Mouse (Mus musculus): ENCODE measurements around the gene Cenph. TPM values are rescaled to one million over a fixed set of nuclear protein-coding genes. Genes with fewer than 3 reads are reported as not detected.

The Cenph gene
- polyA plus RNA-seq, 1 experiment, result 3.0 TPM

- H3K79me2 ChIP-seq (ENCODE audit: control insufficient read depth, insufficient read depth), result peaks cover 27% of the 10 kb centered on the region
- no peak overlapping the region for H3K4me3 ChIP-seq
- no peaks in the 10 kb centered on the region for H3K27me3 ChIP-seq (ENCODE audit: control insufficient read depth, insufficient read depth, insufficient read length)
- H3ac ChIP-seq (ENCODE audit: control insufficient read depth, insufficient read length), result no peak overlapping the region
- no peaks in the 10 kb centered on the region for H3K36me3 ChIP-seq (ENCODE audit: control insufficient read depth, insufficient read depth)
- TF ChIP-seq TCF12 (IDR thresholded peaks at IDR 0.05; ENCODE audit: insufficient read depth, poor library complexity, severe bottlenecking) (no peak), REST (IDR thresholded peaks at IDR 0.05; ENCODE audit: insufficient read depth, insufficient read length) (no peak), SRF (IDR thresholded peaks at IDR 0.05; ENCODE audit: control insufficient read depth, insufficient read length, low read depth) (no peak), POLR2AphosphoS2 (IDR thresholded peaks at IDR 0.05; ENCODE audit: insufficient read length, low read depth) (no peak), USF1 (IDR thresholded peaks at IDR 0.05; ENCODE audit: low read depth) (no peak), MYOD1 (IDR thresholded peaks at IDR 0.05; ENCODE audit: control insufficient read depth in 1 of 3, insufficient read length in 2 of 3, low read depth in 2 of 3) (no peak), E2F4 (IDR thresholded peaks at IDR 0.05; ENCODE audit: insufficient read depth) (no peak), CEBPB (IDR thresholded peaks at IDR 0.05; ENCODE audit: insufficient read depth, poor library complexity, severe bottlenecking) (no peak), MAX (IDR thresholded peaks at IDR 0.05; ENCODE audit: low read depth) (no peak), TCF3 (IDR thresholded peaks at IDR 0.05; ENCODE audit: insufficient read length, low read depth) (no peak), MYOG (IDR thresholded peaks at IDR 0.05; ENCODE audit: control insufficient read depth in 1 of 3, insufficient read depth in 1 of 3, insufficient read length in 2 of 3, low read depth in 2 of 3) (no peak), POLR2A (IDR thresholded peaks at IDR 0.05; ENCODE audit: insufficient read length, low read depth) (no peak)
- H3K4me2 ChIP-seq (ENCODE audit: low read depth), result no peak overlapping the region
Observed at GRCm38 (mm10) chr13:100746090-100746489, 29.6 kb downstream of the Cenph start.

DNA sequence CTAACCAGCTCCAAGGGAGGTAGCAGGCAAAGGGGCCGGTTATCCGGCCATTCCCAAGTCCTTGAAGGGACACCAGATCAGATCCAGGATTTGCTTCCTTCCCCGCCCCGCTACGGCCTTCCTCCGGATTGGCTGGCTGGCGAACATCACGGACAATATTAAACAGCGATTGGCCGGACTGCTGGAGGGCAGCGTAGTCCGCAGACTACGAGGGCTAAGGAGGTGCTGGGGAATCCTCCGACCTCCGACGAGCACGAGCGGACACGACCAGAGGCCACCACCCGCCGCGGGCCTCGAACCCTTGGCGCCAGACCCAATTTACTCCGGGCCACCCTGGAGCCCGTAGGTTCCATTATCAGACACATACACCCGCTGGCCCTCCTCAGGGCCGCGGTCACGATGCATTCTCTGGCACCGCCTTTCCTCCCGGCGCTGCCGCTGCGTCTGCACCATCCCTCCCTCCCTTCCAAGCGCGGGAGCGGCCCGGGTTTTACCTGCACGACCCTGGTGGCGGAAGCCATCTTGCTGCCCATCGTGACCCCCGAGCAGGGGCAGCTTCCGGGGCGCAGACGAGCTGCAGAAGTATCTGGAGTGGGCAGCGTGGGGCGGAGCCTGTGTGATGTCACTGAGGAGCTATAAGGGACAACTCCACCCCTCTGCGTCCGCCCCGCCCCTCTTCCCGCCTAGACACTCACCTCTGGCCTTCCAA, 31.5 kb downstream of the Cenph start, which contains the start of gene Mrps36:
Mrps36 (minus strand) TSS at position 624 of the 709 bp plus-strand sequence.
- TF ChIP-seq POLR2AphosphoS2 (IDR thresholded peaks at IDR 0.05; ENCODE audit: insufficient read length, low read depth) (peak; percentile 84), MYOD1 (IDR thresholded peaks at IDR 0.05; ENCODE audit: control insufficient read depth in 1 of 3, insufficient read length in 2 of 3, low read depth in 2 of 3) (no peak), E2F4 (IDR thresholded peaks at IDR 0.05; ENCODE audit: insufficient read depth) (peak; percentile 18), USF1 (IDR thresholded peaks at IDR 0.05; ENCODE audit: low read depth) (no peak), MAX (IDR thresholded peaks at IDR 0.05; ENCODE audit: low read depth) (no peak), TCF3 (IDR thresholded peaks at IDR 0.05; ENCODE audit: insufficient read length, low read depth) (no peak), REST (IDR thresholded peaks at IDR 0.05; ENCODE audit: insufficient read depth, insufficient read length) (no peak), POLR2A (IDR thresholded peaks at IDR 0.05; ENCODE audit: insufficient read length, low read depth) (peak; percentile 81)
- Histone ChIP-seq H3K79me2 (ENCODE audit: control insufficient read depth, insufficient read depth) (peaks cover 31% of the 10 kb centered on the region), H3K27me3 (ENCODE audit: control insufficient read depth, insufficient read depth, insufficient read length) (no peaks in the 10 kb centered on the region), H3K4me3 (peak within 1 kb of the TSS; percentile 66), H3K4me2 (ENCODE audit: low read depth) (peak within 1 kb of the TSS; percentile 94), H3ac (ENCODE audit: control insufficient read depth, insufficient read length) (peak within 1 kb of the TSS; percentile 3), H3K36me3 (ENCODE audit: control insufficient read depth, insufficient read depth) (no peaks in the 10 kb centered on the region)

GRCm38 (mm10) chr13:100743346-100744035, 32.2 kb downstream of the Cenph start:
- H3K4me2 ChIP-seq (ENCODE audit: low read depth), result peak overlapping the region; percentile 94
- H3K79me2 ChIP-seq (ENCODE audit: control insufficient read depth, insufficient read depth), result peaks cover 31% of the 10 kb centered on the region
- peak overlapping the region; percentile 3 for H3ac ChIP-seq (ENCODE audit: control insufficient read depth, insufficient read length)
- H3K4me3 ChIP-seq, result peak overlapping the region; percentile 66
- no peak for TF ChIP-seq SRF (IDR thresholded peaks at IDR 0.05; ENCODE audit: control insufficient read depth, insufficient read length, low read depth)
- no peak for TF ChIP-seq POLR2AphosphoS2 (IDR thresholded peaks at IDR 0.05; ENCODE audit: insufficient read length, low read depth)
- no peak for TF ChIP-seq CEBPB (IDR thresholded peaks at IDR 0.05; ENCODE audit: insufficient read depth, poor library complexity, severe bottlenecking)
- no peak for TF ChIP-seq REST (IDR thresholded peaks at IDR 0.05; ENCODE audit: insufficient read depth, insufficient read length)
- no peak for TF ChIP-seq TCF3 (IDR thresholded peaks at IDR 0.05; ENCODE audit: insufficient read length, low read depth)
- no peak for TF ChIP-seq MYOD1 (IDR thresholded peaks at IDR 0.05; ENCODE audit: control insufficient read depth in 1 of 3, insufficient read length in 2 of 3, low read depth in 2 of 3)
- no peak for TF ChIP-seq MYOG (IDR thresholded peaks at IDR 0.05; ENCODE audit: control insufficient read depth in 1 of 3, insufficient read depth in 1 of 3, insufficient read length in 2 of 3, low read depth in 2 of 3)
- no peak for TF ChIP-seq POLR2A (IDR thresholded peaks at IDR 0.05; ENCODE audit: insufficient read length, low read depth)
- no peak for TF ChIP-seq USF1 (IDR thresholded peaks at IDR 0.05; ENCODE audit: low read depth)
- no peak for TF ChIP-seq MAX (IDR thresholded peaks at IDR 0.05; ENCODE audit: low read depth)
- no peak for TF ChIP-seq TCF12 (IDR thresholded peaks at IDR 0.05; ENCODE audit: insufficient read depth, poor library complexity, severe bottlenecking)
- no peak for TF ChIP-seq E2F4 (IDR thresholded peaks at IDR 0.05; ENCODE audit: insufficient read depth)
- H3K36me3 ChIP-seq (ENCODE audit: control insufficient read depth, insufficient read depth), result no peaks in the 10 kb centered on the region
- no peaks in the 10 kb centered on the region for H3K27me3 ChIP-seq (ENCODE audit: control insufficient read depth, insufficient read depth, insufficient read length)

DNA sequence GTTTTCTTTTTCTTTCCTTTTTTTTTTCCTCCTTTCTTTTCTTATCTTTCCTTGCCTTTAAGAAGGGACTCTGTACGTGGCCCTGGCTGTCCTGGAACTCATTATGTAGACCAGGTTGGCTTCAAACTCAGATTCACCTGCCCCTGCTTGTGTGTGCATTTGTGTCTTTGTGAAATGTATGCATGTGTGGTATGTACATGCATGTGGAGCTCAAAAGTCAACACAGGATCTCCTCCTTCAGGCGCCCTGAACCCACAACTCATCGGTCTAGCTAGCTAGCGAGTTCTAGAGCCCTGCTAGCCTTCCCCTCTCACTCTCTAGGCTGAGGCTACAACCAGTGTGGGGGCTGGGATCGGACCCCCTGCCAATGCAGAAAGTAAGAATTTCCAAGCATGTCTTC, 32.9 kb downstream of the Cenph start:
- no peak overlapping the region for H3ac ChIP-seq (ENCODE audit: control insufficient read depth, insufficient read length)
- no peak overlapping the region for H3K4me3 ChIP-seq
- peaks cover 31% of the 10 kb centered on the region for H3K79me2 ChIP-seq (ENCODE audit: control insufficient read depth, insufficient read depth)
- TF ChIP-seq MAX (IDR thresholded peaks at IDR 0.05; ENCODE audit: low read depth), result no peak
- TF ChIP-seq REST (IDR thresholded peaks at IDR 0.05; ENCODE audit: insufficient read depth, insufficient read length), result no peak
- no peak for TF ChIP-seq TCF12 (IDR thresholded peaks at IDR 0.05; ENCODE audit: insufficient read depth, poor library complexity, severe bottlenecking)
- TF ChIP-seq USF1 (IDR thresholded peaks at IDR 0.05; ENCODE audit: low read depth), result no peak
- TF ChIP-seq MYOD1 (IDR thresholded peaks at IDR 0.05; ENCODE audit: control insufficient read depth in 1 of 3, insufficient read length in 2 of 3, low read depth in 2 of 3), result no peak
- no peak for TF ChIP-seq CEBPB (IDR thresholded peaks at IDR 0.05; ENCODE audit: insufficient read depth, poor library complexity, severe bottlenecking)
- TF ChIP-seq MYOG (IDR thresholded peaks at IDR 0.05; ENCODE audit: control insufficient read depth in 1 of 3, insufficient read depth in 1 of 3, insufficient read length in 2 of 3, low read depth in 2 of 3), result no peak
- TF ChIP-seq E2F4 (IDR thresholded peaks at IDR 0.05; ENCODE audit: insufficient read depth), result no peak
- TF ChIP-seq TCF3 (IDR thresholded peaks at IDR 0.05; ENCODE audit: insufficient read length, low read depth), result no peak
- H3K27me3 ChIP-seq (ENCODE audit: control insufficient read depth, insufficient read depth, insufficient read length), result no peaks in the 10 kb centered on the region
- H3K36me3 ChIP-seq (ENCODE audit: control insufficient read depth, insufficient read depth), result no peaks in the 10 kb centered on the region
- H3K4me2 ChIP-seq (ENCODE audit: low read depth), result no peak overlapping the region
